8 mouse cellular contexts compared by ENCODE assay signal in genomic region chr12:11265382-11266281, GRCm38 (mm10). TPM values are rescaled to one million over a fixed set of nuclear protein-coding genes. Genes with fewer than 3 reads are reported as not detected.
DNase-seq lines count a peak whose midpoint lies in the region; ATAC-seq lines count a peak whose summit lies in the region.

Gen1 (minus strand) TSS chr12:11265801.
Smc6 (plus strand) TSS chr12:11265886.

- DNase-seq in B cell, adult 2 months: peak; percentile 95
- DNase-seq in brain, adult 2 months (ENCODE audit: low read depth, low spot score): peak; percentile 98
- peak; percentile 98 for DNase-seq in heart, embryonic 10.5 days (ENCODE audit: low spot score)
- DNase-seq in liver: peak; percentile 96
- peak; percentile 93 to 95 for DNase-seq in spleen, postnatal 4 days (ENCODE audit: low spot score in 2 of 2)

- peak within 1 kb of the TSS; percentile 89 for H3K9ac ChIP-seq in kidney, embryonic 15.5 days

- WGBS in heart, embryonic 10.5 days: under 1% methylated on average over 83 of the region's 83 CpGs
- WGBS in kidney, embryonic 15.5 days: under 1% methylated on average over 76 of the region's 83 CpGs

- H3K36me3 ChIP-seq in heart, embryonic 10.5 days: no peaks in the 10 kb centered on the region
- H3K36me3 ChIP-seq in kidney, embryonic 15.5 days: no peaks in the 10 kb centered on the region

- H3K9me3 ChIP-seq in heart, embryonic 10.5 days: no peaks in the 10 kb centered on the region
- no peaks in the 10 kb centered on the region for H3K9me3 ChIP-seq in kidney, embryonic 15.5 days (replicated peaks)

- ATAC-seq in erythroblast, adult 5-6 weeks (replicated peaks; ENCODE audit: low FRiP score, poor library complexity, severe bottlenecking): peak; percentile 91
- ATAC-seq in kidney, embryonic 15.5 days (replicated peaks; ENCODE audit: low FRiP score): peak; percentile 99
- peak; percentile 95 for ATAC-seq in monocyte, adult 5-6 weeks (replicated peaks; ENCODE audit: insufficient number of reproducible peaks, low FRiP score, low TSS enrichment, poor library complexity, severe bottlenecking)

- peak within 1 kb of the TSS; percentile 92 for H3K4me2 ChIP-seq in kidney, embryonic 15.5 days

- H3K27ac ChIP-seq in heart, embryonic 10.5 days: peak within 1 kb of the TSS; percentile 99
- peak within 1 kb of the TSS; percentile 90 for H3K27ac ChIP-seq in kidney, embryonic 15.5 days

- peaks cover 15% of the 10 kb centered on the region; the same call in 1 of the 2 replicates for H3K4me1 ChIP-seq in heart, embryonic 10.5 days
- H3K4me1 ChIP-seq in kidney, embryonic 15.5 days: peaks cover 27% of the 10 kb centered on the region

- peak within 1 kb of the TSS; percentile 87 for H3K4me3 ChIP-seq in heart, embryonic 10.5 days
- peak within 1 kb of the TSS; percentile 83 for H3K4me3 ChIP-seq in kidney, embryonic 15.5 days (replicated peaks)

- no peaks in the 10 kb centered on the region for H3K27me3 ChIP-seq in heart, embryonic 10.5 days (ENCODE audit: insufficient read depth, poor library complexity, severe bottlenecking)
- H3K27me3 ChIP-seq in kidney, embryonic 15.5 days: no peaks in the 10 kb centered on the region

RNA-seq across cellular contexts. Expression of gene Gen1, which starts in this region (rescaled TPM):
- total RNA-seq in erythroblast, adult 5-6 weeks (2015; ENCODE audit: low replicate concordance): 16.5 and 17.9 TPM in 2 replicates
- 38.1 and 55.8 TPM in 2 replicates for total RNA-seq in erythroblast, adult 5-6 weeks (2017; ENCODE audit: low replicate concordance)
- 11.0 and 13.5 TPM in 2 replicates for polyA plus RNA-seq in heart, embryonic 10.5 days (2016; fragmentation: Nextera tagmentation; extraction: Ambion mirVana)
- polyA plus RNA-seq in kidney, embryonic 15.5 days (2015; fragmentation: Nextera tagmentation; extraction: Ambion mirVana): 9.6 and 11.4 TPM in 2 replicates
- total RNA-seq in monocyte, adult 5-6 weeks (2017): 2.5 to 4.9 TPM (median 3.6 TPM) in 3 replicates

RNA-seq across cellular contexts. Expression of gene Smc6, which starts in this region (rescaled TPM):
- 24.9 and 92.4 TPM in 2 replicates for total RNA-seq in erythroblast, adult 5-6 weeks (2015; ENCODE audit: low replicate concordance)
- total RNA-seq in erythroblast, adult 5-6 weeks (2017; ENCODE audit: low replicate concordance): 69.2 and 192 TPM in 2 replicates
- 112 and 114 TPM in 2 replicates for polyA plus RNA-seq in heart, embryonic 10.5 days (2016; fragmentation: Nextera tagmentation; extraction: Ambion mirVana)
- polyA plus RNA-seq in kidney, embryonic 15.5 days (2015; fragmentation: Nextera tagmentation; extraction: Ambion mirVana): 142 and 147 TPM in 2 replicates
- total RNA-seq in monocyte, adult 5-6 weeks (2017): 335 to 352 TPM (median 349 TPM) in 3 replicates

Comparison
In these comparisons a context has a peak if more than half of its experiments do, and no peak if none do; other contexts are left out.
1. Peak in every context shown above with its lines: DNase-seq, ATAC-seq, H3K4me3 ChIP-seq and H3K27ac ChIP-seq.